Mouse (Mus musculus) megakaryocyte, embryonic 14.5 days (primary cell): ENCODE measurements at regions not wholly inside any gene's neighbourhood (a gene's known extent, or its start where the extent isn't known, plus 50 kb on each side); places are given as distances from the start of the nearest gene placed in this dataset.

Source experiments
- FLI1 ChIP-seq: IDR thresholded peaks from 2 replicates; pipeline ENCODE4 v1.6.1; 2012; ENCODE audit warnings: low read length, inconsistent platforms, mixed read lengths
- GATA1 ChIP-seq: IDR thresholded peaks from 3 replicates; pipeline ENCODE4 v1.6.1; 2012; ENCODE audit warnings: mixed read lengths, low read length, inconsistent platforms, borderline replicate concordance

DNA sequence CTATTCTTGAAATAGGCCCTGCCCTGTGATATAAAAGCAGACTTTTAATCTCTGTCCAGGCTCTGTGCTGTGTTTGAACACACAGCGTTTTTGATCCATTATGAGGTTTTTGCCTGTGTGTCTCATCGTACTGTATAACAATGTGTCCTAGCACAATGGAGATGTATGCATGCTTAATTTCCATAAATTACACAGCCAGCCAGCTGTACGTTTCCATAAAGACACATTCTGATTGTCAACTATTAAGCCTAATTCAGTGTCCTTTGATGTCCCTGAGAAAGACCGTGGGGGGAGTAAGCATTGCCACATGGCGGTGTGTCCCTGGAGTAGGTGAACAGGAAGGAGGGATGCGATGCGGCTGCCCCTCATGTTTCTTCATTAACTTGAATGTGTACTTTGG is 587.7 kb upstream of the Lcorl start:
- no peak for TF ChIP-seq GATA1
- no peak for TF ChIP-seq FLI1
